Mouse (Mus musculus) brain, embryonic 18.5 days (tissue): Measurements from ENCODE around the gene Zfp839.
"Not testable (repeated sequence)": the region's sequence is repeated elsewhere in the genome, so short reads cannot be mapped to it uniquely, and the experiment has no call there.

Source experiments
- DNase-seq: peaks from one replicate; pipeline ENCODE4 v3.0.0-alpha.2; 2012; ENCODE audit warnings: low read depth, low spot score

The Zfp839 gene

GRCm38 (mm10) chr12:110840348-110841198, 9.5 kb upstream of the Zfp839 start, which contains the start of gene Mok:
Gene Mok (minus strand): TSS chr12:110840939.
- peak; percentile 85 for DNase-seq

GRCm38 (mm10) chr12:110841731-110842493, 8.1 kb upstream of the Zfp839 start:
- no peak for DNase-seq

- no peak for DNase-seq
Measured at GRCm38 (mm10) chr12:110843194-110844048, 6.6 kb upstream of the Zfp839 start.

- DNase-seq, result no peak
Measured at GRCm38 (mm10) chr12:110844227-110845130, 5.6 kb upstream of the Zfp839 start.

GRCm38 (mm10) chr12:110845131-110845880, 4.7 kb upstream of the Zfp839 start:
- DNase-seq, result no peak

GRCm38 (mm10) chr12:110846191-110846765, 3.8 kb upstream of the Zfp839 start:
- DNase-seq, result no peak

GRCm38 (mm10) chr12:110850929-110851256, 840 bp downstream of the Zfp839 start:
- no peak for DNase-seq

GRCm38 (mm10) chr12:110851414-110851813, 1.4 kb downstream of the Zfp839 start:
- DNase-seq, result no peak

GRCm38 (mm10) chr12:110851923-110852322, 1.9 kb downstream of the Zfp839 start:
- DNase-seq, result no peak

- DNase-seq, result no peak
Measured at GRCm38 (mm10) chr12:110854786-110855737, 5.0 kb downstream of the Zfp839 start.

- no peak for DNase-seq
Measured at GRCm38 (mm10) chr12:110857196-110857595, 7.1 kb downstream of the Zfp839 start.

GRCm38 (mm10) chr12:110858681-110859080, 8.6 kb downstream of the Zfp839 start:
- DNase-seq, result not testable (repeated sequence)

- DNase-seq, result no peak
Measured at GRCm38 (mm10) chr12:110860293-110860692, 10.2 kb downstream of the Zfp839 start.

GRCm38 (mm10) chr12:110861256-110861655, 11.2 kb downstream of the Zfp839 start:
- no peak for DNase-seq

GRCm38 (mm10) chr12:110864008-110864407, 14.0 kb downstream of the Zfp839 start:
- DNase-seq, result no peak

GRCm38 (mm10) chr12:110865571-110865970, 15.5 kb downstream of the Zfp839 start:
- DNase-seq, result no peak

GRCm38 (mm10) chr12:110865989-110866388, 15.9 kb downstream of the Zfp839 start:
- no peak for DNase-seq

- no peak for DNase-seq
Measured at GRCm38 (mm10) chr12:110870107-110870506, 20.1 kb downstream of the Zfp839 start.
